Mouse (Mus musculus): ENCODE measurements around the gene Depdc7. TPM values are rescaled to one million over a fixed set of nuclear protein-coding genes. Genes with fewer than 3 reads are reported as not detected.

Gene Depdc7
- polyA plus RNA-seq, 1 experiment = not detected

DNA sequence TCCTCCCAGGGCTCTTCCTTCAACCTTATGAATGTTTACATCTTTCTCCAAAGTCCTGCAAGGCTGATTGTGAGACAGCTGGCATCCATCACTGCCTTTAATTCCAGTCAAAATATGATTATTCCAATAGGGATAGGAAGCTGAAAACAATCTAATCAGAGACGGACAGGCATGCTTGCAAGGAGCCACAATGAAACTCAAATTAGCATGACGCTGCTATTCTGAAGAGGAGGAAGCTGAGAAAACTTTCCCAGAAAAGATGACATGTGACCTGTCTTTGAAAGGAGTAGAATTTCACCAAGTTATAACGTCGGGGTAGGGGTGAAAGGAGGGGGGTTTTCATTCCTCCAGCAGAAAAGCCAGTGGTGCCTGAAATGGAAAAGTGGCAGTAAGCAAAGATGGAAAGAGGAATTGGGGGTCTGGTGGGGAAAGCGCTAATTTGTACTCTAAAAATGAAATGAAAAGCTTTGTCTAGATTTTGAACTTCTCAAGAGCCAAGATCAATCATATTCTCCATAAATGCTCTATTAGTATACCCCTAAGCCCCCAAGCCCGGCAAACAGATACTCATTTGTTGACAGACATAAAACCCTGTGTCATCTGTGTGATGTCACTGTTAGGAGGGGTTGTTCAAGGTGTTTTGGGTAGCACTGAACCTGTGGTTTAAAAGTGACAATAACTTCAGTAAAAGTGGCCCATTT is 31.9 kb downstream of the Depdc7 start:
- H3K27ac ChIP-seq (ENCODE audit: insufficient read depth, low read depth, low read length) = no peak overlapping the region
- no peak for TF ChIP-seq POLR2A (IDR thresholded peaks at IDR 0.05; ENCODE audit: insufficient read depth, low read depth, low read length)
- peaks cover 2% of the 10 kb centered on the region; the same call in 1 of the 2 replicates for H3K4me1 ChIP-seq (ENCODE audit: control insufficient read depth, insufficient read depth, low read length)
- no peak overlapping the region for H3K4me3 ChIP-seq (ENCODE audit: insufficient read depth, low read depth, low read length)
- WGBS = 23% methylated on average over 6 of the region's 6 CpGs

DNA sequence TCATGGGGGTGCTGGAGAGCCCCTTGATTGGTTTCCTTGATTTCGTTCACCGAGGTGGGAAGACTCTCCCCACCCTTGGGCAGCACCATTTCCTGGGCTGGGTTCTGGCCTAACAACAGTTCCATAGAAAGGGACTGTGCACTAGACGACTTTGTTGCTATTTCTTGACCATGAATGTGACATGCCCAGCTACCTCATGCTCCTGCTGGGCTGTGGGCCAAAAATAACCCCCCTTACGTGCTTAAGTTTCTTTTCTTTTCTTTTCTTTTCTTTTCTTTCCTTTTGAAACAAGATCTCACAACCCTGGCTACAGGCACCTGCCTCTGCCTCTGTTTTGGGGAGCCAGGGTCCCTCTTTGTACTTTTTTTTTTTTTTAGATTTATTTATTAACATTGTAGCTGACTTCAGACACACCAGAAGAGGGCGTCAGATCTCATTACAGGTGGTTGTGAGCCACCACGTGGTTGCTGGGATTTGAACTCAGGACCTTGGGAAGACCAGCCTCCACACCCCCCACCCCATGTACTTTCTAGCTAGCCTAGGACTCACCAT is 32.8 kb downstream of the Depdc7 start:
- no peak overlapping the region for H3K4me3 ChIP-seq (ENCODE audit: insufficient read depth, low read depth, low read length)
- 52% methylated on average over 6 of the region's 6 CpGs for WGBS
- H3K27ac ChIP-seq (ENCODE audit: insufficient read depth, low read depth, low read length) = no peak overlapping the region
- TF ChIP-seq POLR2A (IDR thresholded peaks at IDR 0.05; ENCODE audit: insufficient read depth, low read depth, low read length) (no peak), CTCF (IDR thresholded peaks at IDR 0.05; ENCODE audit: insufficient read depth, low read depth, low read length) (no peak)
- peaks cover 2% of the 10 kb centered on the region; the same call in 1 of the 2 replicates for H3K4me1 ChIP-seq (ENCODE audit: control insufficient read depth, insufficient read depth, low read length)

DNA sequence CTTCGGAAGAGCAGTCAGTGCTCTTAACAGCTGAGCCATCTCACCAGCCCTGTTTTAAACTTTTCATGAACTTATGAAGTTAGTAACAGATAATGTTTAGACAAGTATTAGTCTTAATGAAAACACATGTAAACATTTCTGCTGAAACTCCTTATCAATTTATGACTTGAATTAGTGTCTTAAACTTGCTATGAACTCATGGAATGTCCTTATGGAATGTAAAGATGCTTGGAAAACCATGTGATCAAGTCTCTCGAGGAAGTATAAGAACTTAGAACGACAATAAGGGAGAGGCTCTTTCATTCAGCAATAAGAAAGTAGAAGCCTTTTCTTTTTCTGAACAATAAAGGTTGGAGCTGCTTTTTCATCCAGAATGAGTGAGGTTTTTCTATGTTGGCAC is 38.3 kb downstream of the Depdc7 start:
- 70% methylated on average over 3 of the region's 3 CpGs for WGBS
- no peak overlapping the region for H3K27ac ChIP-seq (ENCODE audit: insufficient read depth, low read depth, low read length)
- TF ChIP-seq CTCF (IDR thresholded peaks at IDR 0.05; ENCODE audit: insufficient read depth, low read depth, low read length) (no peak), POLR2A (IDR thresholded peaks at IDR 0.05; ENCODE audit: insufficient read depth, low read depth, low read length) (no peak)

DNA sequence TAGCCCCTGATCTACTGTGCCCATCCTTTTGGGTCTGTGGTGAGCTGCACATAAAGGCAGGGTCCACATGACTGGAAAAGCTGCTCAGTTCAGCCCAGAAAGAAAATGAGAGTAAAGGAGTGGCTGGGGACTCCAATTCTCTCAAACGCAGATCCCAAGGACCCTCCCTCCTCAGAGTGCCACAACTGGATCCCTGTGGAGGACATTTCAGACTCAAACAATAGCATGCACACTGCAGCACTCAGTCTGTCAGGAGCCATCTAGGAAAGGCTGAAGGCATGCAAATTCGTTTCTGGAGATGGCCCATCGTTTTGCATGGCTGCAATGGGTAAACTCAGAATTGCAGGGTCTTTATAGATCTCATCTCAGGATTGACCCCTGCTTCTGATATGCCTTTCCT is 39.5 kb downstream of the Depdc7 start:
- no peak for TF ChIP-seq CTCF (IDR thresholded peaks at IDR 0.05; ENCODE audit: insufficient read depth, low read depth, low read length)
- TF ChIP-seq POLR2A (IDR thresholded peaks at IDR 0.05; ENCODE audit: insufficient read depth, low read depth, low read length) = no peak
- 58% methylated on average over 3 of the region's 3 CpGs for WGBS
- H3K4me3 ChIP-seq (ENCODE audit: insufficient read depth, low read depth, low read length) = no peak overlapping the region

More for the DNA sequence above, 38.3 kb downstream of the Depdc7 start:
- H3K4me1 ChIP-seq (ENCODE audit: control insufficient read depth, insufficient read depth, low read length) = no peaks in the 10 kb centered on the region
- H3K4me3 ChIP-seq (ENCODE audit: insufficient read depth, low read depth, low read length) = no peak overlapping the region

DNA sequence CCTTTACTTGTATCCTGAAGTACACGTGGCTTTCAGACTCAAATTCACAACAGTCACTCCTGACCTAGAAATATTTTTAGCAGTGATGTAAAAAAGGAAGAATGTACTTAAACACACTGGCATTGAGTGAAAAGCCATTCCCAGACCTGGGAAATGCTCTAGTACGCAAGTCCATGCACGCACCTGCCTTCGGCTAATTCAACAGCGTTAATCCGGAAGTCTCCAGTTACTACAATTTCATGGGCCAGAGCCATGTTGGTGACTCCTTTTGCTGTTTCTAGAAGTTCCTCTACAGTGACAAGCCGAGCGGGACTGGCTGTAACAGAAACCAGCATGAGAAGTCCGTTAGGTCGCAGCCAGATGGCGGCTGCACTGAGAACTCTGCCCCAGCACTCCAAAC is 43.0 kb downstream of the Depdc7 start:
- Histone ChIP-seq H3K4me1 (ENCODE audit: control insufficient read depth, insufficient read depth, low read length) (no peaks in the 10 kb centered on the region), H3K4me3 (ENCODE audit: insufficient read depth, low read depth, low read length) (no peak overlapping the region), H3K27ac (ENCODE audit: insufficient read depth, low read depth, low read length) (no peak overlapping the region)
- WGBS = 89% methylated on average over 11 of the region's 11 CpGs
- TF ChIP-seq CTCF (IDR thresholded peaks at IDR 0.05; ENCODE audit: insufficient read depth, low read depth, low read length) = no peak
- TF ChIP-seq POLR2A (IDR thresholded peaks at IDR 0.05; ENCODE audit: insufficient read depth, low read depth, low read length) = no peak

More for the DNA sequence above, 39.5 kb downstream of the Depdc7 start:
- Histone ChIP-seq H3K27ac (ENCODE audit: insufficient read depth, low read depth, low read length) (no peak overlapping the region), H3K4me1 (ENCODE audit: control insufficient read depth, insufficient read depth, low read length) (no peaks in the 10 kb centered on the region)

DNA sequence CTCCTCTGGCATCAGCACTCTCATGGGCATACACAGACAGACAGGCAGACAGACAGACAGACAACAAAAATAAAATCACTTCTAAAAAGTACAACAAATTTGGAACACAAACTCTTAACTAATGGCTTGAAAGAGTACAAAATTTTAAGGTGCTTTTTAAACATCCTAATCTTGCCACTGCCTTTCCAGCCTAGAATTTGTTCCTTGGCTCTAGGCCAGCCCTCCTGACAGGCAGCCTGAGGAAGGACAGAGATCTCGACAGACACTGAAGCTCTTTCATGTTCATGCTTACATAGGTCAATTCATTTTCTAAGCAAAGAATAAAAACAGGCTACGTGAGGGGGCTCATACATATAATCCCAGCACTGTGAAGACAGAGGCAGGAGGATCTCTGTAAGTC is 50.1 kb downstream of the Depdc7 start:
- TF ChIP-seq POLR2A (IDR thresholded peaks at IDR 0.05; ENCODE audit: insufficient read depth, low read depth, low read length) (no peak), CTCF (IDR thresholded peaks at IDR 0.05; ENCODE audit: insufficient read depth, low read depth, low read length) (no peak)
- no peak overlapping the region for H3K4me3 ChIP-seq (ENCODE audit: insufficient read depth, low read depth, low read length)
- no peaks in the 10 kb centered on the region for H3K4me1 ChIP-seq (ENCODE audit: control insufficient read depth, insufficient read depth, low read length)
- H3K27ac ChIP-seq (ENCODE audit: insufficient read depth, low read depth, low read length) = no peak overlapping the region
- WGBS = 56% methylated on average over 2 of the region's 2 CpGs

DNA sequence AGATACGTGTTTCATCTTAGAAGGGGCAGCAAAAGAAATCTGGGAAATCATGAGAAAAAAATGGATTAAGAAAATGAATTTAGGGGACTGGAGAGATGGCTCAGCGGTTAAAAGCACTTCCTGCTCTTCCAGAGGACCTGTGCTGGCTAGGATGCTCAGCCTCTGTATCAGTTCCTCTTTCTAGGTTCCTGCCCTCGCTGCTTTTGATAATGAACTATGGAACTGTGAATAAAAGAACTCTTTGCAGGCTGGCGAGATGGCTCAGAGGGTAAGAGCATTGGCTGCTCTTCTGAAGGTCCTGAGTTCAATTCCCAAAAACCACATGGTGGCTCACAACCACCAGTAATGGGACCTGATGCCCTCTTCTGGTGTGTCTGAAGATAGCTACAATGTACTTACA is 52.0 kb downstream of the Depdc7 start:
- no peak overlapping the region for H3K4me3 ChIP-seq (ENCODE audit: insufficient read depth, low read depth, low read length)
- H3K4me1 ChIP-seq (ENCODE audit: control insufficient read depth, insufficient read depth, low read length) = no peaks in the 10 kb centered on the region
- H3K27ac ChIP-seq (ENCODE audit: insufficient read depth, low read depth, low read length) = no peak overlapping the region
- 82% methylated on average over 4 of the region's 4 CpGs for WGBS
- TF ChIP-seq POLR2A (IDR thresholded peaks at IDR 0.05; ENCODE audit: insufficient read depth, low read depth, low read length) = no peak
- TF ChIP-seq CTCF (IDR thresholded peaks at IDR 0.05; ENCODE audit: insufficient read depth, low read depth, low read length) = no peak

DNA sequence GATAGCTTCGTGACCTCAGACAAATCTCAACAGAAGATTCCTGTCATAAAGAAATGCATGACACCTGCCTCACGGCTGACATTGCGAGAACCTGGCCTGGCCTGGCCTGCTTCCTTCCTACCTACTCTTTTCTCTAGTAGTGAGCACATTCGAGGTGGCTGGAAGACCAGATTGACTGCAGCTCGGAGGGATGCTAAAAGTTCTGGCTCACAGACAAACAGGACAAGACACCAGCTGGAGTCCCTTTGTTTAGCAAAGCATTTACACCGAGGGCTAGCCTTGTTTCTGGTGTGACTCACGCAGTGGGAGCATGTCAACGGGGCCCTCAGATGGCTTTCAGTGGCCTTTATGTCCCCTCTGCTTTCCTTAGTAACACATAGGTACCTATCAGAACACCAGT is 54.0 kb downstream of the Depdc7 start:
- Histone ChIP-seq H3K4me1 (ENCODE audit: control insufficient read depth, insufficient read depth, low read length) (0 out of 2 replicates have a peak, but pooled peaks cover 2% of the 10 kb centered on the region), H3K27ac (ENCODE audit: insufficient read depth, low read depth, low read length) (no peak overlapping the region), H3K4me3 (ENCODE audit: insufficient read depth, low read depth, low read length) (no peak overlapping the region)
- no peak for TF ChIP-seq CTCF (IDR thresholded peaks at IDR 0.05; ENCODE audit: insufficient read depth, low read depth, low read length)
- TF ChIP-seq POLR2A (IDR thresholded peaks at IDR 0.05; ENCODE audit: insufficient read depth, low read depth, low read length) = no peak
- 71% methylated on average over 8 of the region's 8 CpGs for WGBS

DNA sequence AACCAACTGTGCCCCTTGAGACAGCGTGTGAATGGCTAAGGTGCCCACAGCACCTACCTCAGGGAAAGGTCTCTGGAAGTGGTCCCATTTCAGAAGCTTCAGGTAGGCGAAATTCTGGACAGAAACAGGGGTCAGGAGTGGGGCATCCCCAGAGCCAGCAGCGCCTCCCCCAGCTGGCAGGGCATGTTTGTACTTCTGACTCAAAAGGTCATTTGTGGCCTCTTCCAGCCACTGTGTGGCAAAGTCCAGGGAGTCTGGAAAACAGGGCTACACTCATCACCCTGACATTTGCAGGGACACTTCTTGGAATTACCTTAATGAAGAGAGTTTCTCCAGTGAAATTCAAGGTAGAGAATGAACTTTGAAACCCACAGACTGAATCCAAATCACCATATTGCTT is 54.4 kb downstream of the Depdc7 start:
- Histone ChIP-seq H3K4me1 (ENCODE audit: control insufficient read depth, insufficient read depth, low read length) (0 out of 2 replicates have a peak, but pooled peaks cover 2% of the 10 kb centered on the region), H3K4me3 (ENCODE audit: insufficient read depth, low read depth, low read length) (no peak overlapping the region), H3K27ac (ENCODE audit: insufficient read depth, low read depth, low read length) (no peak overlapping the region)
- TF ChIP-seq CTCF (IDR thresholded peaks at IDR 0.05; ENCODE audit: insufficient read depth, low read depth, low read length) = no peak
- no peak for TF ChIP-seq POLR2A (IDR thresholded peaks at IDR 0.05; ENCODE audit: insufficient read depth, low read depth, low read length)
- 91% methylated on average over 3 of the region's 3 CpGs for WGBS

All from olfactory bulb, adult 2 months (tissue).